In the genomic region with DNA sequence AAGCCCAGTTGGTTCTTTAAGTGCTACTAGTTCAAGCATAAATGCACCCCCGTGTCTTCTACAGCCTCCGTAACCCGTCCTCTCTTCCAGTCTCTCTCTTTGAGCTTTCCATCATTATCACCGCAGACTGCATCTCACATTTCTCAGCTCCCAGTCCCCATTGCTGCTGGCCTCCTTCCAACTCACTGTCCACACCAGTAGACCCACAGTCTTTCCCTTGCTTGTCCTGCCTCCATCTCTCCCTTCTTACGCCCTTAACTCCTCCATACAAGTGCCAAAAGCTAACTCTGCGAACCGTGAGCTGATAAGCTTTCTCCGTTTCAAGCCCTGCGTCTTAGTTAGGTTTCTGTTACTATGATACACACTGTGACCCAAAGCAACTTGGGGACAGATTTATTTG, we compare ENCODE assay signal across 15 mouse cellular contexts.
"Had no signal": no experiment of that assay in that cellular context is flagged by ENCODE, and none has a peak within 500 bp of the region (broad histone marks: within the 10 kb centered on the region; RNA-seq: fewer than 3 reads in every experiment).

No protein-coding gene starts in this region.

- ATAC-seq: liver, embryonic 12.5 days had no signal

- H3K4me1 ChIP-seq: liver, embryonic 12.5 days; liver, embryonic 15.5 days had no signal

- H3K4me2 ChIP-seq: limb, embryonic 13.5 days; liver, embryonic 12.5 days; liver, embryonic 15.5 days; midbrain, embryonic 11.5 days had no signal

- H3K27ac ChIP-seq: kidney, postnatal 0 days; liver, embryonic 12.5 days; liver, embryonic 15.5 days had no signal

- H3K9me3 ChIP-seq: limb, embryonic 10.5 days; limb, embryonic 13.5 days; liver, embryonic 12.5 days; liver, embryonic 15.5 days had no signal

- H3K27me3 ChIP-seq: limb, embryonic 13.5 days; liver, embryonic 12.5 days; liver, embryonic 15.5 days had no signal

- H3K4me3 ChIP-seq: layer of hippocampus, adult 2 months; limb, embryonic 10.5 days; limb, embryonic 13.5 days; liver, embryonic 12.5 days; liver, embryonic 15.5 days had no signal

- H3K9ac ChIP-seq: liver, embryonic 12.5 days; liver, embryonic 15.5 days had no signal

- DNase-seq: kidney, postnatal 25 days; layer of hippocampus, adult 9-11 months; liver; lung, adult 18-20 months; lung, postnatal 4 days; midbrain, embryonic 14.5 days; thymus, adult 18-20 months; thymus, postnatal 36 days had no signal

- H3K36me3 ChIP-seq: limb, embryonic 10.5 days; limb, embryonic 13.5 days; liver, embryonic 12.5 days; liver, embryonic 15.5 days had no signal
